Mouse (Mus musculus) adipocyte (in vitro differentiated cells): ENCODE measurements around the gene Gm13691.
A peak's percentile ranks its signal among the peaks of the same experiment; 100 is the strongest.
"Not testable (repeated sequence)": the region's sequence is repeated elsewhere in the genome, so short reads cannot be mapped to it uniquely, and the experiment has no call there.

ENCODE experiments used
- DNase-seq: peaks from one replicate; pipeline ENCODE4 v3.0.0-alpha.2; 2016; ENCODE audit warnings: low spot score

The Gm13691 gene

GRCm38 (mm10) chr2:83990253-83990652 lies at the start of gene Gm13691:
Gene Gm13691 (plus strand): TSS chr2:83990553.
- DNase-seq: not testable (repeated sequence)

GRCm38 (mm10) chr2:83940931-83941361 lies 49.4 kb upstream of the Gm13691 start, which contains the start of gene Zswim2:
Gene Zswim2 (minus strand): TSS chr2:83941228.
- no peak for DNase-seq

GRCm38 (mm10) chr2:83941378-83941777 lies 49.0 kb upstream of the Gm13691 start:
- no peak for DNase-seq

- DNase-seq: no peak
Measured at GRCm38 (mm10) chr2:83941792-83942191, 48.6 kb upstream of the Gm13691 start.

GRCm38 (mm10) chr2:83955393-83955792 lies 35.0 kb upstream of the Gm13691 start, which contains the start of gene Gm13698:
Gene Gm13698 (plus strand): TSS chr2:83955693.
- not testable (repeated sequence) for DNase-seq

- DNase-seq: not testable (repeated sequence)
Measured at GRCm38 (mm10) chr2:83961203-83961602, 29.1 kb upstream of the Gm13691 start, which contains the start of gene Gm13693. Gene Gm13693 (plus strand): TSS chr2:83961503.

GRCm38 (mm10) chr2:83967013-83967412 lies 23.3 kb upstream of the Gm13691 start, which contains the start of gene Gm13695:
Gene Gm13695 (plus strand): TSS chr2:83967313.
- not testable (repeated sequence) for DNase-seq

- DNase-seq: not testable (repeated sequence)
Measured at GRCm38 (mm10) chr2:83972823-83973222, 17.5 kb upstream of the Gm13691 start, which contains the start of gene Gm13696. Gene Gm13696 (plus strand): TSS chr2:83973123.

- not testable (repeated sequence) for DNase-seq
Measured at GRCm38 (mm10) chr2:83978633-83979032, 11.7 kb upstream of the Gm13691 start, which contains the start of gene Gm13694. Gene Gm13694 (plus strand): TSS chr2:83978933.

- not testable (repeated sequence) for DNase-seq
Measured at GRCm38 (mm10) chr2:83984443-83984842, 5.9 kb upstream of the Gm13691 start, which contains the start of gene Gm13697. Gene Gm13697 (plus strand): TSS chr2:83984743.

- DNase-seq: peak; percentile 15
Measured at GRCm38 (mm10) chr2:83993639-83994255, 3.4 kb downstream of the Gm13691 start.

GRCm38 (mm10) chr2:83994526-83994925 lies 4.2 kb downstream of the Gm13691 start:
- DNase-seq: not testable (repeated sequence)

GRCm38 (mm10) chr2:84008913-84009312 lies 18.6 kb downstream of the Gm13691 start:
- peak; percentile 52 for DNase-seq

- no peak for DNase-seq
Measured at GRCm38 (mm10) chr2:84009818-84010217, 19.5 kb downstream of the Gm13691 start.

- DNase-seq: no peak
Measured at GRCm38 (mm10) chr2:84014572-84014971, 24.2 kb downstream of the Gm13691 start.

GRCm38 (mm10) chr2:84016291-84016690 lies 25.9 kb downstream of the Gm13691 start:
- not testable (repeated sequence) for DNase-seq

- peak; percentile 44 for DNase-seq
Measured at GRCm38 (mm10) chr2:84018330-84018729, 28.0 kb downstream of the Gm13691 start.

- no peak for DNase-seq
Measured at GRCm38 (mm10) chr2:84019519-84020305, 29.4 kb downstream of the Gm13691 start.

- no peak for DNase-seq
Measured at GRCm38 (mm10) chr2:84021930-84022329, 31.6 kb downstream of the Gm13691 start.

GRCm38 (mm10) chr2:84022905-84023304 lies 32.6 kb downstream of the Gm13691 start:
- peak; percentile 94 for DNase-seq

- peak; percentile 58 for DNase-seq
Measured at GRCm38 (mm10) chr2:84023319-84023718, 33.0 kb downstream of the Gm13691 start.

GRCm38 (mm10) chr2:84025217-84025616 lies 34.9 kb downstream of the Gm13691 start:
- DNase-seq: peak; percentile 87

GRCm38 (mm10) chr2:84032505-84032904 lies 42.2 kb downstream of the Gm13691 start:
- DNase-seq: no peak
